Mouse (Mus musculus): ENCODE results near the gene Nup210l. TPM values are rescaled to one million over a fixed set of nuclear protein-coding genes. Genes with fewer than 3 reads are reported as not detected.
A peak's percentile ranks its signal among the peaks of the same experiment; 100 is the strongest.

Gene Nup210l
- total and polyA plus RNA-seq, 2 experiments: 0.01 to 0.09 TPM

DNA sequence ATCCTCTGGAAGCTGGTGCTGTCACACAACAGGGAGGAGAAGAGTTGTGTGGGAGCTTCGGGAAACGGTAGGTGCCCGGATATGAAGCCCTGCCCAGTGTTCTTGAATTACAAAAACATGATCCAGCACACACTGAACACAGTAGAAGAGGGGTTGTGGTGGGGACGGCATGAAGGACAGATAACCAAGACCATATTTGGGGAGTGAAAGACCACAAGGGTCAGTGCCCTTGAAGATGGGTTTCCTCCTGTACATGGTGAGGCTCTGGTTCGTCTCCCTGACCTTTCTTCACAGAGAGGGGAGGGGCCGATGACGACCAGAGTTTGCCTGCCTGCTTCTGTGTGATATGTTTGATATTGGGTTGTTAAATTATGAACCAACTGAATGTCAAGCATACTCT is 34.2 kb upstream of the Nup210l start:
- Histone ChIP-seq H3K27ac (replicated peaks; ENCODE audit: insufficient read depth, low read depth, low read length) (no peak overlapping the region), H3K9ac (ENCODE audit: low read depth, low read length) (no peak overlapping the region), H3K27me3 (ENCODE audit: control insufficient read depth, insufficient read depth, low read length) (no peaks in the 10 kb centered on the region), H3K4me1 (ENCODE audit: control insufficient read depth, insufficient read depth, low read length) (no peaks in the 10 kb centered on the region), H3K4me3 (ENCODE audit: insufficient read depth, low read depth, low read length) (no peak overlapping the region), H3K36me3 (ENCODE audit: control insufficient read depth, insufficient read depth, low read length) (no peaks in the 10 kb centered on the region; the same call in 1 of the 2 replicates), H3K79me2 (ENCODE audit: control insufficient read depth, insufficient read depth, low read length) (no peaks in the 10 kb centered on the region)
- no peak for DNase-seq (ENCODE audit: extremely low read depth, low read depth, low spot score)
- TF ChIP-seq POLR2A (IDR thresholded peaks at IDR 0.05; ENCODE audit: extremely low read depth, insufficient read depth, low read length) (no peak), CTCF (IDR thresholded peaks at IDR 0.05; ENCODE audit: low read depth, low read length) (no peak)
- WGBS: 64% methylated on average over 7 of the region's 7 CpGs

DNA sequence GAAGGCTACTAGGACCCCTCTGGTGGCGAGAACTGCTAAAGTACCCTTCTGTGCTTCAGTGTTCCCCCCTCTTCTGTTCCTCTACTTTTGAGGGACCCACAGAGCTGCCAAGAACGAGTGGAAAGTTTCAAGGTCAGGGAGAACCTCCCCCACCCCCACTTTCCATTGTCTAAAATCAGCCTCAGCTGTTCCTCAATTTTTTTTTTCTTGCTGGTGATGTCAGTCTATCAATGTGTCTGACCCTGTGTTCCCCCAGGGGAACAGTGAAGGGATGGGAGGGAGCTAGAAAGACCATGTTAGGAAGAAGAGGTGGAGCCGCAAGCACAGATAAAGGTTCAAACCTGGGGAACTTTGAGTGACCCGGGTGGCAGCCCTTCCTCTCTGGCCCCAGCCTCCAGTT is 31.6 kb upstream of the Nup210l start, which contains the start of gene Tpm3:
Gene Tpm3, plus strand, starts transcription at position 356 of the 400 bp plus-strand sequence.
- Histone ChIP-seq H3K27ac (replicated peaks; ENCODE audit: insufficient read depth, low read depth, low read length) (no peak within 1 kb of the TSS), H3K4me1 (ENCODE audit: control insufficient read depth, insufficient read depth, low read length) (no peaks in the 10 kb centered on the region)
- 64% methylated on average over 4 of the region's 4 CpGs for WGBS

DNA sequence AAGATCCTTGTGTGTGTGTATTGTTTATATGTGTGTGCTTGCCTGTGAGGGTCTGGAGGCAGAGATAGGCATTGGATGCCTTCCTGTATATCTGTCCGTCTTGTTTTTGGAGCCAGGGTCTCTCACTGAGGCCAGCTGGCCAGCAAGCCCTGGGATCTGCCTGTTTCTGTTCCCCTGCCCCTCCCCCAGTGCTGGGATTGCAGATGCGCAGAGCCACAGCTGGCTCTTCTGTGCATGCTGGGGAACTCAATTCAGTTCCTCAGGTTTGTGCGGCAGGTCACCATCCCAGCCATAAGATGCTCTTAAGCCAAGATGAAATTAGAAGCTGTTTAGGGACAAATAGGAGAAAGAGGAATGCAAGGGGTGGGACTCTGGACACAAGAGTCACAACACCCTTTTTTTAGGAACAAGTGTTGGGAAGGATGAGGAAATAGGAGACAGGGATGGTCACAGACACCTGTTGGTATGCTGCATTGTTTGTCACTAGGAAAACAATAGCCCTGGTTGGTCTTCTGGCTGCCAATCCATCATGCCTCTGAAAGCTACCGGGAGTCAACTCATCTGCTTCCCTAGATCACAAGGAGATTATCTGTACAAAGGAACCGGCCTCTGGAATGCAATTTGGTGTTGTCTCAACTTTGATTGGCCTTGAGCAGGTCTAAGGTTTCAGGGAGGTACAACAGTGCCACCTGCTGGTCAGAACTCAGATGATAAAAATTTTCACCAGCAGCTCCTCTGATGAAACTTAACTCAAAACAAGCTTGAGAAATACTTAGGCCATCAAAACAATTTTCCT is 26.8 kb upstream of the Nup210l start:
- Histone ChIP-seq H3K9ac (ENCODE audit: low read depth, low read length) (no peak overlapping the region), H3K36me3 (ENCODE audit: control insufficient read depth, insufficient read depth, low read length) (no peaks in the 10 kb centered on the region), H3K4me1 (ENCODE audit: control insufficient read depth, insufficient read depth, low read length) (peaks cover 7% of the 10 kb centered on the region), H3K27me3 (ENCODE audit: control insufficient read depth, insufficient read depth, low read length) (no peaks in the 10 kb centered on the region), H3K27ac (replicated peaks; ENCODE audit: insufficient read depth, low read depth, low read length) (no peak overlapping the region), H3K79me2 (ENCODE audit: control insufficient read depth, insufficient read depth, low read length) (peaks cover 1% of the 10 kb centered on the region; the same call in 1 of the 2 replicates), H3K4me3 (ENCODE audit: insufficient read depth, low read depth, low read length) (no peak overlapping the region)
- peak; percentile 74 for DNase-seq (ENCODE audit: extremely low read depth, low read depth, low spot score)
- TF ChIP-seq POLR2A (IDR thresholded peaks at IDR 0.05; ENCODE audit: extremely low read depth, insufficient read depth, low read length): no peak
- TF ChIP-seq CTCF (IDR thresholded peaks at IDR 0.05; ENCODE audit: low read depth, low read length): peak; percentile 57
- 38% methylated on average over 5 of the region's 5 CpGs for WGBS

More for the DNA sequence above, 31.6 kb upstream of the Nup210l start, which contains the start of gene Tpm3:
- no peak within 1 kb of the TSS for H3K9ac ChIP-seq (ENCODE audit: low read depth, low read length)
- H3K36me3 ChIP-seq (ENCODE audit: control insufficient read depth, insufficient read depth, low read length): no peaks in the 10 kb centered on the region
- H3K27me3 ChIP-seq (ENCODE audit: control insufficient read depth, insufficient read depth, low read length): no peaks in the 10 kb centered on the region
- H3K4me3 ChIP-seq (ENCODE audit: insufficient read depth, low read depth, low read length): no peak within 1 kb of the TSS
- DNase-seq (ENCODE audit: extremely low read depth, low read depth, low spot score): no peak
- TF ChIP-seq POLR2A (IDR thresholded peaks at IDR 0.05; ENCODE audit: extremely low read depth, insufficient read depth, low read length): no peak
- no peak for TF ChIP-seq CTCF (IDR thresholded peaks at IDR 0.05; ENCODE audit: low read depth, low read length)
- no peaks in the 10 kb centered on the region for H3K79me2 ChIP-seq (ENCODE audit: control insufficient read depth, insufficient read depth, low read length)

DNA sequence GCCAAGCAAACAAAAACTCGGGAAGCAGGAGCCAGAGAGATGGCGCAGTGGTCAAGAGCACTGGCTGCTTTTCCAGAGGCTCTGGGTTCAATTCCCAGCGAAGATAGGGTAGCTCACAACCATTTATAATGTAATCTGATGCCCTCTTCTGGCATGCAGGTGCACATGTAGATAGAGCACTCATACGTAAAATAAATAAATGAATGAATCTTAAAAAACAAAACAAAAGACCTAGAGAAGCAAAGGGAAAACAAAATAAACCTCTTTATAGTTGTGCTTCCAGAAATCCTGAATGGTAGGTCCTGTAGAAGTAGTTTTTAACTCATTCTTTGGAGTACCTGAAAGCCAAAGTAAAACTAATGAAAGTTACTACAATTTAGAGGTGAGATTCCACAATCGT is 25.7 kb upstream of the Nup210l start:
- Histone ChIP-seq H3K4me3 (ENCODE audit: insufficient read depth, low read depth, low read length) (no peak overlapping the region), H3K27me3 (ENCODE audit: control insufficient read depth, insufficient read depth, low read length) (no peaks in the 10 kb centered on the region), H3K4me1 (ENCODE audit: control insufficient read depth, insufficient read depth, low read length) (peaks cover 15% of the 10 kb centered on the region), H3K27ac (replicated peaks; ENCODE audit: insufficient read depth, low read depth, low read length) (no peak overlapping the region), H3K79me2 (ENCODE audit: control insufficient read depth, insufficient read depth, low read length) (peaks cover 5% of the 10 kb centered on the region; the same call in 1 of the 2 replicates), H3K36me3 (ENCODE audit: control insufficient read depth, insufficient read depth, low read length) (no peaks in the 10 kb centered on the region), H3K9ac (ENCODE audit: low read depth, low read length) (no peak overlapping the region)
- DNase-seq (ENCODE audit: extremely low read depth, low read depth, low spot score): no peak
- WGBS: 47% methylated on average over 5 of the region's 5 CpGs
- TF ChIP-seq CTCF (IDR thresholded peaks at IDR 0.05; ENCODE audit: low read depth, low read length) (no peak), POLR2A (IDR thresholded peaks at IDR 0.05; ENCODE audit: extremely low read depth, insufficient read depth, low read length) (no peak)

DNA sequence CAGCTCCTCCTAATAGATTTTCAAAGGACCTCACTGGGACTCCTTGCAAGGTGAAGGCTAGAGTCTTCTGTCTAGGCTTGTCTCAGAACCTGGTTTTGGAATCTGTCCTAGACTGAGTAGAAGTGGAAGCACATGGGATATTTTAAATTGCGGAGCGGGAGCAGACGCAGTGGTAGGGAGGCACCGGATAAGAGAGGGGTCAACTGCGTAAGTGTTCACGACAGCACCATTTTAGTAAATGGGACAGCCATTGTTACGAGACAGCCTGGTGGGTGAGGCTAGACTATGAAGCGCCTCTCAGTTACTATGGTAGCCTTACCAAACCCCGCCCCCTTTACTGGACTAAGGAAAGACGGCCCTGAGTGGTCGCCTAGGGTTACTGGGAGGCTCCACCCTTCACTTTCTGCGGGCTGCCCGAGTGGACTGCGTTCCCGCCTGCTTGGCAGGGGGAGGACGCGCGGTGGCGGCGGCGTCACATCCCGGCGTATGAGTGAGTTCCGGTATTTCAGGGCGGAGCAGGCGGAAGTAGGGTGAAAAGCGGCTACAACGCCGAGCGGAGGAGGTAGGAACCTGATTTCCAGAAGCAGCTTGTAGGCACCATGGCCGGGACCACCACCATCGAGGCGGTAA is 24.7 kb upstream of the Nup210l start:
- under 1% methylated on average over 33 of the region's 33 CpGs for WGBS
- H3K4me1 ChIP-seq (ENCODE audit: control insufficient read depth, insufficient read depth, low read length): peaks cover 24% of the 10 kb centered on the region
- H3K27ac ChIP-seq (replicated peaks; ENCODE audit: insufficient read depth, low read depth, low read length): peak overlapping the region; percentile 86
- DNase-seq (ENCODE audit: extremely low read depth, low read depth, low spot score): peak; percentile 90
- peaks cover 13% of the 10 kb centered on the region; the same call in 1 of the 2 replicates for H3K79me2 ChIP-seq (ENCODE audit: control insufficient read depth, insufficient read depth, low read length)
- peak; percentile 58; the same call in 1 of the 2 replicates for TF ChIP-seq POLR2A (IDR thresholded peaks at IDR 0.05; ENCODE audit: extremely low read depth, insufficient read depth, low read length)
- no peak for TF ChIP-seq CTCF (IDR thresholded peaks at IDR 0.05; ENCODE audit: low read depth, low read length)
- peak overlapping the region; percentile 87 for H3K9ac ChIP-seq (ENCODE audit: low read depth, low read length)
- no peaks in the 10 kb centered on the region for H3K27me3 ChIP-seq (ENCODE audit: control insufficient read depth, insufficient read depth, low read length)
- H3K4me3 ChIP-seq (ENCODE audit: insufficient read depth, low read depth, low read length): peak overlapping the region; percentile 92
- no peaks in the 10 kb centered on the region for H3K36me3 ChIP-seq (ENCODE audit: control insufficient read depth, insufficient read depth, low read length)

All from liver, adult 2 months (tissue).